Mouse (Mus musculus): ENCODE results near the gene Gpc3. TPM values are rescaled to one million over a fixed set of nuclear protein-coding genes. Genes with fewer than 3 reads are reported as not detected.

Gpc3 gene
- total RNA-seq (2015; ENCODE audit: low replicate concordance) (not detected in 2 replicates), total RNA-seq (2017; ENCODE audit: low replicate concordance) (not detected in 2 replicates)

DNA sequence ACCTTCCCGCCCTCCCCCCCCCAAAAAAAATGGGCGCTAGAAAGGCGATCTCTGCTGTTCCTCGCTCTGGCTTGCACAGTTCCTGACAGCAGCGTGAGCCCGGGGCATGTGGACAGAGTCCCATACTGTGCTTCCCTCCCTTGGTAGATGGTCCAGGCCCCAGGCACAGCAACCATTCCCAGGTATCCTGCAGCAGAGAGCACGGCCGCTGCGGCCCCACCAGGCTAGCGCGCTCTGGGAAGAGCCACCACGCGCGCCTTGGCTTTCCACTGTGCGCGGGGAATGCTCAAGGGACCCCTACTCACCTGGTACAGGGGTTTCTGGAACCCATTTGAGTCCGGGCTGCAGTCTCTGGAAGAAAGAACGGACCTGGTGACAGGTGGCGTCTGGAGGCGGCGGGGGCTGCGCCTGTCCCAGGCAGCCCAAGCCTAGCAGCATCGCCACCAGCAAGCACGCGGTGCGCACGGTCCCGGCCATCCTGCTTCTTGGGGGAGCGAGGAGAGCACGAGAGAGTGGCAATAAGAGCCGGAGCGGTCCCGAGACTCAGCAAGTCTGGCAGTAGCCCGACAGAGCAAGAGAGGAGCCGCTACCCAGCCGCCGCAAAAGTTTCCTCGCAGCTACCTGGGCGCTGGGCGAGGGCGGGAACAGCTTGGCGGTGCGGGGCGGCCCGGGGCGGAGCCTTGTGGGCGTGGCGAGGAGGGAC, at the start of gene Gpc3:
Gene Gpc3 (minus strand): TSS at position 623 of the 703 bp plus-strand sequence.
- 0 out of 2 replicates have a peak, but pooled peaks have one; percentile 54 for ATAC-seq (replicated peaks; ENCODE audit: low FRiP score, poor library complexity, severe bottlenecking)

- no peak for ATAC-seq (replicated peaks; ENCODE audit: low FRiP score, poor library complexity, severe bottlenecking)
Observed at GRCm38 (mm10) chrX:52651975-52652374, 38.2 kb upstream of the Gpc3 start.

- no peak for ATAC-seq (replicated peaks; ENCODE audit: low FRiP score, poor library complexity, severe bottlenecking)
Observed at GRCm38 (mm10) chrX:52651472-52651948, 37.8 kb upstream of the Gpc3 start.

DNA sequence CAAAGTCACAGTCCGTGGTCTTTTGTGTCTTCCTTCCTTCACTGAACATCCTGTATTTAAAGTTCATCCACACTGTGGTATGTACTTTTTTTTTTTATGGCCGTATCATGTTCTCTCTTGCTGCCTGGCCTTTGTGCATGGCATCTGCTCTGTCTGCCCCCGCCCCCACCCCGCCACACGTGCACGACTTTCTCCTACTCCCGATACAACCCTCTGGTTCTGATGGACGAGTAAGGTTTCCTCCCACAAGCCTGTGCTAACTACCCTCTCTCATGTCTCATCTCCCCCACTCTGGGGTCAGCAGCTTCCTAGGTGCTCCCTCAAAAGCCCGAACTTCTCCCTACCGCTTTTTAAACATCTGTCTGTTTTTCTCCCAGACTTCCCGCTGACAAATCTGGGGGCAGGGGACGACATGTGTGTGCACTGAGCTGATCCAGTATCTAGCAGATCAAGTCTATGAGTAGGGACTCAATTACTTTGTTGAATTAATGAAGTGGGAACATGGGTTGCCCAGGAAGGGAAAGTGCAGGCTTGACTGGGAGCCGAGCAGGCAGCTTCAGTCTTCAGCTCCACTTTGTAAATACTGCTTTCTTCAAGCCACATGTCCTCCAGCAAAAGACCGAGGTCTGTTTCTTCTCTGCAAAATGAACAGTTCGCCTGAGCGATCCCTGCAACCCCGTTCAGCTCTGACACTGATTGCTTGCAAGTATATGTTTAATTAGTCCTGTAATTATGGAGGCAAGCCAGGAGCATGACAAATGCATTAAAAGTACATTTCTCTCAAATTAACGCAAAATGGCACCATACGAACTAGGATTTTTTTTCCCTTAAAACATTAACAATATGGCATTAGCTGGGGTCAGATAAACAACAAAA, 35.4 kb upstream of the Gpc3 start:
- ATAC-seq (replicated peaks; ENCODE audit: low FRiP score, poor library complexity, severe bottlenecking): no peak

- ATAC-seq (replicated peaks; ENCODE audit: low FRiP score, poor library complexity, severe bottlenecking): no peak
Observed at GRCm38 (mm10) chrX:52644393-52644792, 30.6 kb upstream of the Gpc3 start.

- no peak for ATAC-seq (replicated peaks; ENCODE audit: low FRiP score, poor library complexity, severe bottlenecking)
Observed at GRCm38 (mm10) chrX:52643350-52643749, 29.6 kb upstream of the Gpc3 start.

GRCm38 (mm10) chrX:52642126-52642525, 28.4 kb upstream of the Gpc3 start:
- no peak for ATAC-seq (replicated peaks; ENCODE audit: low FRiP score, poor library complexity, severe bottlenecking)

DNA sequence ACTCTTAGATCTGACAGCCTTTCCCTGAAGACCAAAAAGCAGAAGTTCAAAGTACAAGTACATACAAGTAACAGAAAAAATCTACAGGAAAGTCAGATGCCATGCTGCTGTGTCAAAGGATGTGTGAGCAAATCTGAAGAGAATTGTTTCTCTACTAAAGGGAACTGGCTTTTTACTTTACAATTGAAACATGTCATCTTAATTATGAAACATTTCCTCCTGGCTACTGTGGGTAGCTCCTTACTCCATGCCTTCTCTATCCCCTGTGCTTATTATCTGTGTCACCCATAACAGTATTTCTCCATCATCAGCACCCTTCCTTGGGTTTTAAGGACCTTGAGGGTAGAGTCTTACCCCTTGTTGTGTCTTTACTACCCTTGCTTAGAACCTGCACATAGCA, 23.7 kb upstream of the Gpc3 start:
- no peak for ATAC-seq (replicated peaks; ENCODE audit: low FRiP score, poor library complexity, severe bottlenecking)

DNA sequence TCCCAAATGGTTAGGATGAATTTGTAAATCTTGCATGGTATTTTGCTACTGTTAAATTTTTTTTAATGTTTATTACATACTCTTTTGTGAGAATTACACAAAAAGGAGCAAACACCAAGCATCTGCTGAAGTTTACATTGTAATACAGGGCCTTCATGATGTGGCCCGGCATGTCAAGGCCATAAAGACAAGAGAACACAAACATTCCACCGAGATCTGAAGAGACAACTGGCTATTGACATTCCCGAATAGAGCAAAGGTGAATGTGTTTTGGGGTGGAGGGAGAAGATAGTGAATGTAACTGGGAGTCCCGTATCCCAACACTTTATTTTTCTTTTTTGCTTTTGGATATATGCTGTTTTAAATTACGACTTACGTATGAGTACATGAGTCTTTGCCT, 20.2 kb upstream of the Gpc3 start:
- ATAC-seq (replicated peaks; ENCODE audit: low FRiP score, poor library complexity, severe bottlenecking): no peak

DNA sequence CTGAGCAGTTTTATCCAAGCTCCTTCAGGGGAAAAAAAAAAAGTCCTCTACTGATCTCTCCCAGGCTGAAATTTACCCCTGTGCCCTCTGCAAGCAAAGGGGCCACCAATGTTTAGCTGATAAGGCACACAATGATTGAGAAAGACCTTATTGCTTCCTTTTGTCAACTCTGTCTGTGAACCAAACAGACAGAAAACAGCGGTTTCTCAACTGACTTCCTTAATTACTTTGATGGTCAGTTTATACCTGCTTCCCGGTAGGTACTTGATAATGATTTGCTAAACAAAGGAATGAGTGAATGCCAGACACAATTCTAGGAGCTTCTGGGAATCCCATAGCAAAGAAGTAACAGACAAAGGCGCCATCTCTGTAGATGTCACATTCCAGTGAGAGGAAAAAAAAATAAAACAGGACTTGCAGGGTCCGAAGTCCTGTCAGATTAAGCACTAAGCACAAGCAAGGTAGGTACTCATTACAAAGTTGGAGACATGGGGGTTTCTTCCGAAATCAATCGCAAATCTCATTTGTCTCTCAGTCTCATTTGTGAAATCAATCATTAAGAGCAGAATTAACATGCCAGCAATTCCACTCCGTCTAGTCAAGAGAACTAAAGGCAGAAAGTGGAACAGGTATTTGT, 19.1 kb upstream of the Gpc3 start:
- ATAC-seq (replicated peaks; ENCODE audit: low FRiP score, poor library complexity, severe bottlenecking): no peak

- no peak for ATAC-seq (replicated peaks; ENCODE audit: low FRiP score, poor library complexity, severe bottlenecking)
Observed at GRCm38 (mm10) chrX:52626963-52627716, 13.4 kb upstream of the Gpc3 start.

GRCm38 (mm10) chrX:52617813-52618212, 4.1 kb upstream of the Gpc3 start:
- no peak for ATAC-seq (replicated peaks; ENCODE audit: low FRiP score, poor library complexity, severe bottlenecking)

GRCm38 (mm10) chrX:52616152-52616551, 2.4 kb upstream of the Gpc3 start:
- no peak for ATAC-seq (replicated peaks; ENCODE audit: low FRiP score, poor library complexity, severe bottlenecking)

DNA sequence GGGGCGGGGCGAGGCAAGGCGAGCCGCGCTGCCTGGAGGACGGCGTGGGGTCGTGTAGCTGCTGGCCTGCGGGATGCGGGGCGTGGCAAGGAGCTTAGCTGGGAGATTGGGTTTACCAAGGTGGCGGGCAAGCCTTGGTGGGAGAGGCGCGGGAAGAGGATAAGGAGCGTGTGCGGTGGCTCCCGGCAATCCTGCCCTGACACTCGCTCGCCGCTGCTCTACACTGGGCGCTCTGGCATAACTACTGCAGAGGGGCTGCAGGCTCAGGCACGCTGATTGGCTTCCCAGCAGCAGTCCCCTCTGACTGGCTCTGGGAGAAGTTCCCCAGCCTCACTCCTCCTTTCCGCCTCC, 256 bp upstream of the Gpc3 start:
- no peak for ATAC-seq (replicated peaks; ENCODE audit: low FRiP score, poor library complexity, severe bottlenecking)

- ATAC-seq (replicated peaks; ENCODE audit: low FRiP score, poor library complexity, severe bottlenecking): no peak
Observed at GRCm38 (mm10) chrX:52612806-52613205, 944 bp downstream of the Gpc3 start.

DNA sequence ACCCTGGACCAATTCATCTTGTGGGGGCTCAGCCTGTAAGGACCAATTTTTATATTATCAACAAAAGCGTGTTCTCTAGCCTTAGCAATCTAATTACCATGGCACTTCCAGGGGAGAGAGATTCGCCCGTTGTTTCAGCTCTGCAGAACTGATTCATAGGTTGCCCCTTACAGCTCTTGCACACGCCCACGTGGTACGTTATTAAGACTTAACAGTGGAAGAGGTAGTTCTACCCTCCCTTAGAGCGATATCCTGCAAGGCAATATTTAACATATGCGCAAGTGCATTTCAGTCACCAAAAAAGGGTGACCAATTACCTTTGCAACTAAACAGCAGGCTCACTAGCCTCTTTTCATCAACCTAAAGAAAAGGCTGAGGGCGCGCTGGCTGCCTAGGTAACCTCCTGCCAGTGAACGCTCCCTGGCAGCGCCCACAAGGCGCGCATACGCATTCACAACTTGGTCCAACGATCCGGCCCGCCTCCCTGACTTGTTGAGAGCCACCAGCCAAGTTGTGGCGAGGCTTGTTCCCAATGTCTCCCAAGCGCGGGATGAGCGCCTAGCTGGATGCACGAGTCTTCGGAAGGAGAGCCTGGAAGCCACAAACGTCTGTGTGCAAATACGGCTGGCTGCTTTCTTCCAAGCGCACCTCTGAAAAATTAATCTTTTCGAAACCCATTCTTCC, 1.6 kb downstream of the Gpc3 start:
- no peak for ATAC-seq (replicated peaks; ENCODE audit: low FRiP score, poor library complexity, severe bottlenecking)

DNA sequence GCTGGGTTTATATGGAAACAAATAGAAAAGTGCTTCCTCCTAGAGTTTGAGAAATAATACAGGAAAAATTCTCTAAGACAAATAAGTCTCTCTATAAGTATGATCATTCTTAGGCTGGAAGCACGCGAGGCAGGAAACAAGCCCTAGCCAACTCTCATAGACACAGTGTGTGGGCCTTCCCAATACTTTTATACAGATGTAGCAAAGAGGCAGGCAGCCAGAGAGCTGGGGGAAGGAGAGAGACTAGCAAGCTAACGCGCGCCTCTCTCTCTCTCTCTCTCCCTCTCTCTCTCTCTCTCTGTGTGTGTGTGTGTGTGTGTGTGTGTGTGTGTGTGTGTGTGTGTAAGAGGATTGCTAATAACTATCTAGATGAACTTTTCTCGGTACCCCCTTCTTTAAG, 2.2 kb downstream of the Gpc3 start:
- no peak for ATAC-seq (replicated peaks; ENCODE audit: low FRiP score, poor library complexity, severe bottlenecking)

DNA sequence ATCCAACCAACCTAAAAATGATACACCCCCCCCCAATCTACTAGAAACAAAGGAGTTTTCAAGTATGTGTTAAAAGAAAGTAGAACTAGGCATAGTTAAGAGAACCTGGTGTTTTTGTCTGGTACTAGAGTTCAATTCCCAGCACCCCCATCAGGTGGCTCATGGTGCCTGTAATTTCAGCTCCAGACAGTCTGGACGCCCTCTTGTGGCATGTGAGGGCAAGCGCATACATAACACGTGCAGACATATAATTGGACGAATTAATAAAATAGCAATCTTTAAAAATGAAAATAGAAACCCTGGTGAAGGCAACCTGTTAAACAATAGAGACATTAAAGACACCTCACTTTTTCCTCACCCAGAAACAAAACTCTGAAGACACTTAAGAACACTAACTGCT, 10.6 kb downstream of the Gpc3 start:
- ATAC-seq (replicated peaks; ENCODE audit: low FRiP score, poor library complexity, severe bottlenecking): no peak

DNA sequence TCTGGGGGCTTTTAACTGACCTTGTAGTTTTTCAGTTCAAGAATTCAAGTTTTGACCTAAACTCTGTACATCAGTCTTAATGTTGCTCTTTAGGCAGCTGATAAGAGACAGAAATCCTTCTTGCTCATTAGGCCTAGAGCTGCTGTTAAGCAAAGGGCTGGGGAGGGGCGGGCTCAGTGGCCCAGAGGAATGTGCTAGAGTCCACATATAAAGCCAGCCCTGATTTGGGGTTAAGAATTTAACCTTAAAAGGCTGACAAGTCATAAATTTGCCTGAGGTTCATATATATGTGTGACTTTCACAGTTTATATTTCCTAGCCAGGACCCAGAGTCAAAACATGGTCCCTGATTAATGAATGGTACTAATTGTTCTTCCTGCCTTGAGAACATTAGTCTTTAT, 14.5 kb downstream of the Gpc3 start:
- no peak for ATAC-seq (replicated peaks; ENCODE audit: low FRiP score, poor library complexity, severe bottlenecking)

All from erythroid progenitor cell, adult 5-6 weeks (primary cell).